Mouse (Mus musculus) ovary, adult 2 months (tissue): ENCODE results near the gene Hmgb1. TPM values are rescaled to one million over a fixed set of nuclear protein-coding genes. Genes with fewer than 3 reads are reported as not detected.

ENCODE experiments used
- polyA plus RNA-seq: library from polyadenylated mRNA; depleted of rRNA; stranded (reverse); fragments of >200 nt; gene quantifications from 2 replicates; pipeline ENCODE4 v1.2.3, GENCODE M21; 2012; rRNA removed

Hmgb1 gene
- polyA plus RNA-seq: 21.1 and 23.1 TPM in 2 replicates

GRCm38 (mm10) chr5:149184104-149184843 is at the start of gene Hmgb1, which contains the start of gene Uspl1:
Gene Hmgb1, minus strand, starts transcription at chr5:149184489.
Gene Uspl1, plus strand, starts transcription at chr5:149184350.

Other genes starting within 250 kb of the Hmgb1 start
- not detected in 2 replicates for gene Gm42791, start 189.3 kb downstream of the Hmgb1 start, polyA plus RNA-seq
- gene Uspl1, start 139 bp downstream of the Hmgb1 start, polyA plus RNA-seq: 8.8 and 10.2 TPM in 2 replicates
- 30.2 and 44.8 TPM in 2 replicates for gene Alox5ap, start 80.3 kb upstream of the Hmgb1 start, polyA plus RNA-seq
- 7.2 and 11.1 TPM in 2 replicates for gene Medag, start 227.3 kb upstream of the Hmgb1 start, polyA plus RNA-seq